Mouse (Mus musculus): ENCODE results near the gene C530008M17Rik. TPM values are rescaled to one million over a fixed set of nuclear protein-coding genes. Genes with fewer than 3 reads are reported as not detected.

C530008M17Rik gene
- total RNA-seq, 1 experiment from 2014 or later: 27.9 TPM

GRCm38 (mm10) chr5:76839786-76840185 lies 183.5 kb downstream of the C530008M17Rik start:
- DNase-seq: peak; percentile 41

DNA sequence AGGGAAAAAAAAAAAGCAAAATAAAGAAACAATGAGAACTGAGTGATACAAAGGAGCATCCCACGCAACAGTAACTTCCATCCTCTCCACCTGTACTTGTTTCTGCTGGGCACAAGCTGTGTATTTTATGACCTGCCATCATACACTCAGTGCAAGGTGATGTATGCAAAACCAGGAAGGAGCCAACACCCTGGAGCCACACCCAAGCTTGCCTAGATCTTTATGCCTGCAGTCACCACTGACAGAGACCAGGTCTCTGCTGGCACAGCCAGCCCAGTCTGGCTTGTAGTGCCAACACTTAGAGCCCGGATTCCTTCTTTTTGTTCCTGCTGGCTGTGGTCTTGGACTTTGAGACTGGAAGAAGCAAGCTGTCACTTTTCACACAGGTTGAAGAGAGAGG lies 185.5 kb downstream of the C530008M17Rik start:
- no peak for DNase-seq

GRCm38 (mm10) chr5:76843448-76843847 lies 187.1 kb downstream of the C530008M17Rik start:
- DNase-seq: peak; percentile 66

DNA sequence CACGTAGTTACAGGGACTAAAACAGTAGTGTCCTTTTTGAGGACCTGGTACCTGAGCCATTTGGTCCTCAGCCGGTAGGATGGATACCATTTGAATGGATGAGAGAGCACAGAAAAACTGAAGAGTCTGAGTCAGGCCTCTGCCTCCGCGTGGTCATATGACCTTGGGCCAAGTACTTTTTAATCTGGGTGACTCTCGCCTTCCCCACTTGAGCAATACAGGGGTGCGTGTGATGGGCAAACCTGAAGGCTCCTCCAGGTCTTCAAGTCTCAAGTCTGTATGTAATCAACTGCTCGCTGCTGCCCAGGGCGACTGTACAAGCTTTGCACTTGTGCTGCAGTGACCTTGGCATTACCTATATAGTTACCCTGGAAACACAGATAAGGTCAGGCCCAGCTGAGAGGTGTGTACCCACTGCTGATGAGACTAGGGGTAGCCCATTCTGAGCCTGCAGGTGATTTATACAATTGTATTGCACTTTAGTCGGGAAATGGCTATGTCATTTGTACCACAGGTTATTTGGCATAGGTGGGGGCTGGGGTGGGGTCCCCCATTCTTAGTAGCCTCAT lies 187.6 kb downstream of the C530008M17Rik start:
- peak; percentile 27 for DNase-seq

GRCm38 (mm10) chr5:76844618-76845186 lies 188.4 kb downstream of the C530008M17Rik start:
- DNase-seq: no peak

DNA sequence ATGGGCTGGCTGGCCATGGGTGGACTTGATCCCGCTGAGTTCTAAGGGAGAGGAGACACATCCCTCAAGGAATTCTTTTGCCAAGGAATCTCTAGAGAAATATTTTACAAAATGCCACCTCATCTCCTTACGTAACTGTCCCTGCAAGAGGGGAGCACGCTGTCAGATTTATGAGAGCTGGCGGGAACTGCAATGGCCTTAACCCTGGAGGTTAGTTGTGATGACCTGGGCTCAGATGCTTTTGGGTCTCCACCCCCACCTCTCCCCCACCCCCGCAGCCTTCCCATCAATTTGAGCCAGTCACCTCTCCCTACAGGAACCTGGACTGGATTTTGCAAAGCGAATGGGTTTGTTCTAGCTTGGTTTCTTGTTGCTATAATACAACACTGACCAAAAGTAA lies 190.8 kb downstream of the C530008M17Rik start:
- DNase-seq: no peak

DNA sequence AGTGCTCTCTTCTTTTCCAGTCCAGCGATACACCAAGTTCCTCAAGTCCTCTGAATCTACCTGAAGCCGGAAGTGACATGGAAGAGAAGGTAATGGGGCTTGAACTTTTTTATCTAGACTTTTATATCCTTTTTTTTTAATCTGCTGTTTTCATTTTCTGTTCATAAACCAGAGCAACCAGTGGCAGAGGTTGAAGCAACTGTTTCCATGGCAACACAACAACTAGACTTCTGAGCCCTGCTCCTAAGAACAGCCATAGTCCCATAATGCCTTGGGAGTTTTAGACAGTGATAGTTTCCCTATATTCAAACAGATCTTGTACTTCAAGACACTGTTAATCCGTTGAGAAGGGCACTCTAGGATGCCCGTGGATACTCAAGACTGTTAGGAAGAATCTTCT lies 195.0 kb downstream of the C530008M17Rik start:
- DNase-seq: no peak

GRCm38 (mm10) chr5:76853549-76853948 lies 197.2 kb downstream of the C530008M17Rik start:
- DNase-seq: peak; percentile 85

DNA sequence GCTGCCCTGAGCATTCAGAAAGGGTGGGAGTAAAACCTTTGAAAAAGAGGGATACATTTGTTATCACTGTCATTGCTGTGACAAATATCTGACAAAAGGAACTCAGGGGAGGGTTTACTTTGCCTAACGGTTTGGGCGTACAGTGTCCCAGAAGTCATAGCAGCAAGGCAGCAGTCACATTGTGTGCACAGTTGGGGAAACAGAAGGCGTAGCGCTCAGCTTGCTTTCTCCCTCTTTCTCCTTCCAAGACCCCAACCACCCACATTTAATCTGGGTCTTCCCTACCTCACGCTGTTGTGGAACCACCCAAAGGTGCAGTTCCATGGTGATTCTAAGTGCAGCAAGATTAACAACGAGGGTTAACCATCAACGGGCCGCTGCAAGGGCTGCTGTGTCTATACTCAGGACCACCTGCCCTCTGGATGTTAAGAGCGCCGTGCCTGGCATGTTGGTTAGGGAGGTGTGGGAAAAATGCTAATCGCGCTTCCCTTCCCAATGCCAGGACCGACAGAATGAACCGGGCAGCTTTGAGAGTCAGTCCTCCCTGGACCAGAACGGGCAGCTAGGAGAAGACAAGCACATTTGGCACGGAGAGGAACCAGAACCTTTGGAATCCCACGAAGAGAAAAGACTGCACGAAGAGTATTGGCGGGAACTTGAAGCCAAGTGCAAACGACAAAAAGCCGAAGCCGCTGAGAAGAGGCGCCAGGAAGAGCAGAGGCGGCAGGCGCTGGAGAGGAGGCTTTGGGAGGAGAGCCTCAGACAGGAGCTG lies 199.7 kb downstream of the C530008M17Rik start:
- DNase-seq: no peak

GRCm38 (mm10) chr5:76857103-76858015 lies 201.0 kb downstream of the C530008M17Rik start:
- DNase-seq: no peak

- DNase-seq: no peak
Observed at GRCm38 (mm10) chr5:76858444-76858843, 202.1 kb downstream of the C530008M17Rik start.

DNA sequence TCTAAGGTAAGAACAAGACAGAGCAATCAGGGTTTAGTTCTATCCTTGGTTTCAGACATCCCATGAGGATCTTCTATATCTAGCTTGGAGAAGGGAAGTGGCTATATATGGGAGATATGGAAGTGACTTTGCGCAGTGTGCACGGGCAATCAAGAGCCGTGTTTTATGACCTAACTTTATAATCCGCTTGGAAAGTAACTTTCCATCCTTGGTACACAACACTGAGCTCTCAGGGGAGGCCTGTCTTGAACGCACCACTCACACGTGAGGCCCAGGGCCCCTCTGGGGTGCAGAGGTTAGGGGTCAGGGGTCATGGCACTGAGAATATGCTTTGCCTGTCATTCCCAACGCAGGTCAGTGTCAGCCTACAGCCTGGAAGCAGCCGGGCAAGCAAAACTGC lies 210.5 kb downstream of the C530008M17Rik start:
- DNase-seq: no peak

GRCm38 (mm10) chr5:76868693-76869286 lies 212.5 kb downstream of the C530008M17Rik start:
- no peak for DNase-seq

DNA sequence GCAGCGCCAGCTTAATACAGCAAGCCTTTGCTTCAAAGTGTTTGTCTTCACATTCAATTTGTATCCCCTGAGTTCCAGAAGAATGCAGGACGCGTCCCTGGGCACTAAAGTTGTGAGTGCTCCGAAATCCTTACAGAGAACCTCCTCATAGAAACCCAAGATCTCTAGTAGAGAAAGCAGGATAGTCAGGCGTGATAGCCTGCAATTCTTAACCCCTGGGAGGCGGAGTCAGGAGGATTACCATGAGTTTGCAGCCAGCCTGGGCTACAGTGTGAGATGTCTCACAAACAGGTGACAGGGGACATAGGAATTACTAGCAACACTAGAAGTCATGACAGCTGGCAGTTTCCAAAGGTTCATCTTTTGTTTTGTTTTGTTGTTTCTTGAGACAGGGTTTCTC lies 213.2 kb downstream of the C530008M17Rik start:
- DNase-seq: no peak

DNA sequence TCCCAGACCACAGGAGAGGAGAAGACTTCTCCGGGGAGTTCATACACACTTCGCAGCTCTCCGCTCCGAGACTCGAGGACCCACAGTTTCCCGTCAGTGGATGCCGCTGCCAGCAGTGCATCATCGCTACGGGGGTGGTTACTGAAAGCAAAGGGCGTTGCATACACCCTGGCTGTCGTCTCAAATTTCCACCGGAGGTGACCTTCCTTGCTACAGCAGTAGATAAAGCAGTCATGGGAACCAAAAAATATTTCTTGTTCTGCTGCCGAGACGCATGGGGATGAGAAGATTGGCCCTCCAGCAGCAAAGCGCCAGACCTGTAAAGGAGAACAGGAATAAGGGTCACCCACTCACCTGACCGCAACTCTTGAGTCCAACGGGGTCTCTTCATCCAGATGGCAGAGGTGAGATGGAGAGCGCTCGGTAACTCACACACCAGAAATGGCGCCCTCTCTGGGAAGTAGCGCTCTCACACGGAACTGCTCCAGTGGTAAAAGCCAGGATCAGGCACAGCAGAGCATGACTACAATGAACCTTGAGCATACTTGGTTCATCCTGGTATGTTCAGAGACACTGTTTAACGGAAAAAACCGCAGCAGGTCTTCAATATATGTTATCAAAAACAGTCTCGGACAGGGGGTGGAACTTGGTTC lies 219.9 kb downstream of the C530008M17Rik start:
- no peak for DNase-seq

GRCm38 (mm10) chr5:76884107-76884506 lies 227.8 kb downstream of the C530008M17Rik start:
- no peak for DNase-seq

- no peak for DNase-seq
Observed at GRCm38 (mm10) chr5:76887011-76887410, 230.7 kb downstream of the C530008M17Rik start.

GRCm38 (mm10) chr5:76892608-76893007 lies 236.3 kb downstream of the C530008M17Rik start:
- DNase-seq: no peak

GRCm38 (mm10) chr5:76893084-76893483 lies 236.8 kb downstream of the C530008M17Rik start:
- DNase-seq: no peak

- DNase-seq: no peak
Observed at GRCm38 (mm10) chr5:76902131-76902530, 245.8 kb downstream of the C530008M17Rik start.

- no peak for DNase-seq
Observed at GRCm38 (mm10) chr5:76904713-76905404, 248.5 kb downstream of the C530008M17Rik start.

All from adrenal gland, postnatal 25 days (tissue).